Mouse (Mus musculus): ENCODE results near the gene Gm9.
"Not testable (repeated sequence)": the region's sequence is repeated elsewhere in the genome, so short reads cannot be mapped to it uniquely, and the experiment has no call there.

GRCm38 (mm10) chrX:37184401-37184800 lies 26.4 kb downstream of the Gm9 start:
- not testable (repeated sequence) for TF ChIP-seq POLR2A (IDR thresholded peaks at IDR 0.05; ENCODE audit: extremely low read depth, insufficient read depth, low read length); CTCF (IDR thresholded peaks at IDR 0.05; ENCODE audit: low read depth, low read length)
